Mouse (Mus musculus): Measurements from ENCODE around the gene Hist1h2bc. TPM values are rescaled to one million over a fixed set of nuclear protein-coding genes. Genes with fewer than 3 reads are reported as not detected.
"Not testable (repeated sequence)": the region's sequence is repeated elsewhere in the genome, so short reads cannot be mapped to it uniquely, and the experiment has no call there.

Gene Hist1h2bc
- total RNA-seq (2021) = 10 to 100 TPM; 71.7 to 84.0 TPM
- long read RNA-seq, experiment 1, transcript Hist1h2bc-201 (2 exons, 1,156 nt) = major isoform, 63 of 73 reads
- long read RNA-seq, experiment 1, partial matches to known transcripts = 0 of 73 reads
- long read RNA-seq, experiment 1, other reads (novel, unspliced or antisense) = 10 of 73 reads
- long read RNA-seq, experiment 2, transcript Hist1h2bc-201 (2 exons, 1,156 nt) = major isoform, 46 of 51 reads
- long read RNA-seq, experiment 2, partial matches to known transcripts = 0 of 51 reads
- long read RNA-seq, experiment 2, other reads (novel, unspliced or antisense) = 5 of 51 reads

DNA sequence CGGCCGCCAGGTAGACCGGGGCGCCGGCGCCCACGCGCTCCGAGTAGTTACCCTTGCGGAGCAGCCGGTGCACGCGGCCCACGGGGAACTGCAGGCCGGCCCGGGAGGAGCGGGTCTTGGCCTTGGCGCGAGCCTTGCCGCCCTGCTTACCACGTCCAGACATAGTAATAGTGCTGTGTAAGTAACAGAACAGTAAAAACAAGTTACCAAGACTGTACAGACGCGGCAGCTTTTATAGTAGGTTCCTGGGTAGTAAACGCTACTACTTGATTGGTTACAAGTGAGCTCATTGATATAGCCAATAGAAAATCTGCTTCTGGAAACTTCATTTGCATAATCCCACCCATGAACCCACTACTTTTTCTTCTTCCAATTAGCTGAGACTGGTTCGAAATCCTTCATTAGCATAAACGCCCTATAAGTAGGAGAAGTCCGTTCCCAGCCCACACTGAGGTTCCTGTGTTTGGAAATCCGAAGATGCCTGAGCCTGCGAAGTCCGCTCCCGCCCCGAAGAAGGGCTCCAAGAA lies at the start of gene Hist1h2bc, which contains the start of gene Hist1h2ac:
Gene Hist1h2bc (plus strand): TSS at position 445 of the 527 bp plus-strand sequence.
Gene Hist1h2ac (minus strand): TSS at position 194 of the 527 bp plus-strand sequence.
- peak; percentile 41 to 68 for DNase-seq (ENCODE audit: low spot score in 2 of 2)

DNA sequence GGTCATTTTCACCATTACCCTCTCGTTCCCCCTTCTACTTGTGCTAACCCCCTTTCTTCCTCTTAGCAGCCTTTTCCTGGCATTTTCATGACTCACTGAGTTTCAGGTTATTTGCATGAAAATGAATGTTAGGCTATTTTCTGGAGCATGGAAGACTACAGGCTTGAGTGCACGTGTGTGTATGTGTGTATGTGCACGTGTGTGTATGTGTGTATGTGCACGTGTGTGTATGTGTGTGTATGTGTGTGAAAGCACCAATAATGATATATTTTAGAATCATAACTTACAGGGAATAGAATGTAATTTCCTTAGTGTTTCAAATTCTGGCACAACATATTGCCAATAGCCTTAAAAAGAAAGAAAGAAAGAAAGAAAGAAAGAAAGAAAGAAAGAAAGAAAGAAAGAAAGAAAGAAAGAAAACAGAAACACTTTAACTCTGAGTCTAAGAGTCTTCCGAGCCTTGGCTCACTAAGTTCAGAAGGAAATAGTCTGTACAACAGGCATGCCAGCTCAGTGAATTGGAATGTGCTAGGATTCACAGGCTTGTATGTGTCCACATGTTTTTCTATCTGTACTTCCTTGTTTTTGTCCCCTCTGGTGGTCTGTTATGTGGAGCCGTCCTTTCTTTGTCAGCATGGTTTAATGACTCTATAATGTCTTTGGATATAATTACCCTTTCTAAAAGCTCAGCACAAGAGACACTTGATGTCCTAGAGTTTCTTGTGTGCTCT lies 24.2 kb upstream of the Hist1h2bc start:
- peak in 1 of 2 experiments; percentile 2 for DNase-seq (ENCODE audit: low spot score in 2 of 2)

DNA sequence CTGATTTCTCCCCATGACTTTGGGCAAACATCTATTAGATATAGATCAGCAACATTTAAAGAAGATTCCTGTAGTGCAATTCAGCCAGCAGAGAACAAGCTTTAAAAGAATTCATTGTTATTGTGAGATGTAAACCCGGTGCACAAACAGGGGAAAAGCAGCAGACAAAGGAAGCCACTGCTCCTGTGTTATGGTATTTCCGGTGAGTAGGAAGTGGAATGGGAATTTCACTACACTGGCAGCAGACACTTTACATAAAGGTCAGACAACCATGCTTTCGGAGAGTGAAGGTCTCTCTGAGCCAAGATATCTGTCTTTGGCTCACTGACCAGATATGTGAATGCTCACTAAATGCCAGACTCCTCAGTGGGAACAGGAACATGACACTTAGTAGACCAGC lies 21.5 kb upstream of the Hist1h2bc start:
- DNase-seq (ENCODE audit: low spot score in 2 of 2) = peak in 1 of 2 experiments; percentile 2

DNA sequence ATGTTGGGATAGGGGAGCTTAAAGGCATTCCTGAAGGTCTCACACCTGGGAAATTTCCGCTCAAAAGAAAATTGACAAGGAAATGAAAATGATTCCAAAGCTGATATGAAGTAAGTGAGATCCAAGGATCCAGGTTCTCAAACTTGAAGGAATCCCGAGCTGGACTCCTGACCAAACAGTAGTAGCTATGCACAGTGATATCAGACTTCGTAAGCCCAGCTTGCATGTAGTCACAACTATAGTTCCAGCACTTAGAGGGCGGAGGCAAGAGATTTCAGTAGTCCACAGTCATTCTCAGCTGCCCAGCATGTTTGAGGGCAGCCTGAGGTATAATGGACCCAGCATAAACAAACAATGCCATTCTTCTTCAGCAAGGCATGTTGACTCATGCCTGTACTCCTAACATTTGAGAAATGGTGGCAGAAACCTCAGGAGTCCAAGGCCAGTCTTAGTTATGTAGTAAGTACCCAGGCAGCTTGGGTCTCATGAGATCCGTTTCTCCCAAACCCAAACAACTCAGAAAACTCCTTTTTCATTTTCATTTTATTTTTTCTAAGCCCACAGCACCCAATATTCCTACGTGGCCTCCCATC lies 1.9 kb upstream of the Hist1h2bc start:
- no peak for DNase-seq (ENCODE audit: low spot score in 2 of 2)

DNA sequence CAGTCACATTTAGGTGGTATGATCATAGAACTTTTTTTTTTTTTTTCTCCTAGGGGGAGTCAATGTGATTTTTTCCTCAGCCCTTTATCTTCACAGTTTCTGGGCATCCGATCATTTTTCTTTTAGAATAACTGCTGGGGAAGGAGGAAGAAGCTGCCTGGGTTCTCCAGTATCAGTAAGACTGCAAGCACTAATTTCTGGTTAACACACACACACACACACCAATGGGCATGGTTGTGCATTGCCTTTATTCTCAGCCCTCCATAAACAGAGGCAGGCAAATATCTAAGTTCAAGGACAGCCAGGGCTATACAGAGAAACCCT lies 1.4 kb upstream of the Hist1h2bc start:
- DNase-seq (ENCODE audit: low spot score in 2 of 2) = no peak

DNA sequence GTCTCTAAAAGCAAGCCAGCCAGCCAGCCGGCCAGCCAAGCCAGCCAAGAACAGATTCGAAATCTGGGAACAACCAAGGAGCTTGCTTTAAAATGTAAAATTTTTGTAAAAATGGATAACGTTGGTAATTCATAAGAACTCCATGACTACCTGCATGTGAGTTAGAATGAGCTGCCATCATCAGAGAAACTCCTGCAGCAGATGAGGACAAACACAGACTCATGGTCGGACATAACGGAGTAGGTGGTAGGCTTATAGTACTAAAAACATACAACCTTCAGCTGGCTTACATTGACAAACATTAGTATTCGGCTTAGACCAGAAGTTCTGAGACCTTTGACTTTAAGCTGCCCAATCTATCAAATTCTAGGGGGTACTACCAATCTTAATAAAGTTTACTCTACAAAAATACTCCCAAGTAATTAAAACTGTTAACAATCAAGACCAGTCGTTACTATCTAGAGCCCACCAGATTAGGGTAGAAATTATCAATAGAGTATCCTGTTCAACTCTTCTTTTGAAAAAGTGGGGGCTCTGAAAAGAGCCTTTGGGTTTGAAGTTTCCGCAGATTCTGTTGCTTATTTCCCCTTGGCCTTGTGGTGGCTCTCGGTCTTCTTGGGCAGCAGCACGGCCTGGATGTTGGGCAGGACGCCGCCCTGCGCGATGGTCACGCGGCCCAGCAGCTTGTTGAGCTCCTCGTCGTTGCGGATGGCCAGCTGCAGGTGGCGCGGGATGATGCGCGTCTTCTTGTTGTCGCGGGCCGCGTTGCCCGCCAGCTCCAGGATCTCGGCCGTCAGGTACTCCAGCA lies 848 bp upstream of the Hist1h2bc start:
- not testable (repeated sequence) for DNase-seq (ENCODE audit: low spot score in 2 of 2)

DNA sequence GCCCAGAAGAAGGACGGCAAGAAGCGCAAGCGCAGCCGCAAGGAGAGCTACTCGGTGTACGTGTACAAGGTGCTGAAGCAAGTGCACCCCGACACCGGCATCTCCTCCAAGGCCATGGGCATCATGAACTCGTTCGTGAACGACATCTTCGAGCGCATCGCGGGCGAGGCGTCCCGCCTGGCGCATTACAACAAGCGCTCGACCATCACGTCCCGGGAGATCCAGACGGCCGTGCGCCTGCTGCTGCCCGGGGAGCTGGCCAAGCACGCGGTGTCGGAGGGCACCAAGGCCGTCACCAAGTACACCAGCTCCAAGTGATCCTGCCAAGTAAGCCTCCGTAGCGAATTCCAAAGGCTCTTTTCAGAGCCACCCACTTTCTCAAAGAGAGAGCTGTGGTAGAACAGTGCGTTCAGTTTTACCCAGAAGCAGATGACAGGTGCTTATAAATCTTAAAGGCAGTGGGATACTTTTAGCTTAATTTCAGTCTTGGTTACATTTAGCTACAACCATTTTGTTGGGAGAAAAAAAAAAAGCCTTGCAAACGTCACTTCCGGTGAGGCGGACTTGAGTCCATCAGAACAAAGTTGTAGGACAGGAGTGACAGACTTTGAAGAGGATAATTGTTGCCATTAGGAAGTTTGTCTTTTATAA lies 421 bp downstream of the Hist1h2bc start:
- peak in 1 of 2 experiments; percentile 54 for DNase-seq (ENCODE audit: low spot score in 2 of 2)

DNA sequence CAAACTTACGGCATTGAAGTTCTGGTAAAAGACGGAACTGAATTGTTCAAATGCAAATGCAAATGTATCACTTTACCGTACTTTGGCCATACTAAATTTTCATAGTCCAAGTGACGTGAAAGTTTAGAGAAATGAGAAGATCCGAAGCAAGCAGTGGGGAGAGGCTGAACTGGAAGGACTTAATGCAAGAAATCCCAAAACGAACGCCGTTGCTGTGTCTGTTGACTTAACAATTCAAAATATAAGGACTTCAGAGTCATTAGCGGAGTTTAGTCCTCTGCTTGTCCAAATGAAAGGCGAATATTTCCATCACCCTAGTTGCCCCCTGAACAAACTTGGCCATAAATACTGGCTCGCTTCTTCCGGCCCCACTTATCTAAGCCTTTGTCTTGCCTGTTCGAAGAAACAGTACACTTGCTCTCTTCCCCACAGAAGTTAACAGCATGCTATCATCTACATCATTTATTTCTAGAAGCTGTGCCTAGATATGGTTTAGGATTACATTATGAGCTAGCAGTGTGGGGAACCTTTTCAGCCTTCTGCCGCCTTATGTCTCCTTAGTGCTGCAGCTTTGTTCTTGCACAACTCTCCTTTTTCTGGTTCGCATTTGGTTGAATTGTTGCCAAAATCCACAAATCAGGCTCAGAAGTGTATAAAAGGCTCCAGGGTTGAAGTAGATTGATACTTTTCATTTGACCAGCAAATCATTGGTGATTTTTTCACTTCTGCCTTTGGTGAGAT lies 1.3 kb downstream of the Hist1h2bc start:
- no peak for DNase-seq (ENCODE audit: low spot score in 2 of 2)

DNA sequence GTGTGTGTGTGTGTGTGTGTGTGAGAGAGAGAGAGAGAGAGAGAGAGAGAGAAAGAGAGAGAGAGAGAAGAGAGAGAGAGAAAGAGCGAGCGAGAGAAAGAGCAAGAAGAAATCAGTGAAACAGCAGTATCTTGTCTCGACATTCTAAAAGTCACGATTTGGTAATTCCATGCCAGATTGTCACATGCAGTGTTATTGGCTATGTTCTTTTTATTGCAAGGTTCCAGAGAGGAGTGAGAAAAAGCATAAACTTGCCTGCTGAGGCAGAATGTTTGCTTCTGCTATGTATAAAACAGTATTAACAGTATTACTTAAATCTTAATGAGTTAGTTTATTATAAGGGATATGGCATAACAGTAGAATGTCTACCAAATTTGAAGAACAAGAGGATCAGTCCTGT lies 2.0 kb downstream of the Hist1h2bc start:
- DNase-seq (ENCODE audit: low spot score in 2 of 2) = no peak

DNA sequence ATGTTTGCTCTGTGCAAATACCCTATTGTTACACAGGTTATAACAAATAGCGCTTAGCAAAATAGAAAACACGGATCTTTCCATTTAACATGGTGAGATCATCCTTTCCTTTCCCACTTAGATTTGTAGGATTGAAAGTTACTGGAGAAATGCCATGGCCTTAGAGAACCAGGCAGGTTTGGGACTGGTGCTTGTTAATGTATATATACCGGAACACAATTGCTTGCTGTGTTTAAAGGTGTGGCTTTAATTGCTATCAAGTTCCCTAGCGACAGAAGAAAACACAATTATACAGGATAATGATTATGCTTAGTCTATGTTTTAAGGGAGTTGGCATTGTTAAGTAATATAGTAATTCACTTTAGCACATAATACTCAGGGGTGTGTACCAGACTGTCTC lies 3.2 kb downstream of the Hist1h2bc start:
- no peak for DNase-seq (ENCODE audit: low spot score in 2 of 2)

DNA sequence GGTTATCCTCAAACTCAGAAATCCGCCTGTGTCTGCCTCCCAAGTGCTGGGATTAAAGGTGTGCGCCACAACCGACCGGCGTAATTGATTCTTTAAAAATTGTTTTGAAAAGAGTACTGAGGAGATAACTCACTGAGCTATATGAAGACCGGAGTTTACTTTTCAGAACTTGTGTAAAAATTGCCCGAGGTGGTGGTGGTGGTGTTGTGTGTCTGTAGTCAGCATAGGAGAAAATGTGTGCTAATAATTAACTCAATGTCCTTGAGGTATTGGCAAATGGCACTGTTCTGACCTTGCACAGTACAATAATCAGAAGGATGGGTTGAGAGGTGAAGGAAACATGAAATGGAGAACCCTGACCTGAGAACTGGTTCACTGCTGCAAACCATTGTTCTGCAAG lies 3.9 kb downstream of the Hist1h2bc start:
- DNase-seq (ENCODE audit: low spot score in 2 of 2) = peak in 1 of 2 experiments; percentile 1

DNA sequence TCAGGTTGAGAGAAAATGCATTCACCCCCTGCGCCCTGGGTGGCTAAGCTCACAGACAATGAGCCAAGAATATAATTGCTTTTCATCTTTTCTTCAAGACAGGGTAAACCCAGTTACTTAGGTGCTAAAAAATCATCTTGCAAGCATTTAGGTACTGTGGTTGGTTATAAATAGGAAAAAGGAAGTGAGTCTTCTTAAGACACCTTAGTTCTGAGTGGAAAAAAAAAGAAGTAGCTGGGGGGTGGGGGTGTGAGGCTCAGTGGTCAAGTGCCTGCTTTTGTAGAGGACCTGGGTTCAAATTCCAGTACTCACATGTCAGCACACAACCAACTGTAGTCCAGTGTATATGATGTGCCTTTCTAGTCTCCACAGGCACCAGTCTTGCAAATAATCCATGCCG lies 5.0 kb downstream of the Hist1h2bc start:
- DNase-seq (ENCODE audit: low spot score in 2 of 2) = no peak

DNA sequence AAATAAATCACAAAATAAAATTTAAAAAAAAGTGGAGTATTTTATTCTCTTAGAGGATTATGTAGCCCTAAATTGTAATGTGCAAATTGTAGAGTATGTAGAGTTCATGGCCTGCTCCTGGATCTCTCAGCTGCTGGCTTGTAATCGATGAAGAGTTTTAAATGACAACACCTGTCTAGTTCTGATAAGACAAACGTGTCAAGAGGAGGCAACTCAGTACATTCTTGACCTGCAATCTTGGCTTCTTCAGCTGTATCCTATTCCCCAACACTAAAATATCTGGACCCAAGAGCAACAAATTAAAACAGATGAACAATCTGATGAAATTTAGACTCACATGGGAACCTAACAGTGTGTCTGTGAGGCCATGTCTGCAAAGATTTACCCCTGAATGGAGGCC lies 5.5 kb downstream of the Hist1h2bc start:
- DNase-seq (ENCODE audit: low spot score in 2 of 2) = no peak

DNA sequence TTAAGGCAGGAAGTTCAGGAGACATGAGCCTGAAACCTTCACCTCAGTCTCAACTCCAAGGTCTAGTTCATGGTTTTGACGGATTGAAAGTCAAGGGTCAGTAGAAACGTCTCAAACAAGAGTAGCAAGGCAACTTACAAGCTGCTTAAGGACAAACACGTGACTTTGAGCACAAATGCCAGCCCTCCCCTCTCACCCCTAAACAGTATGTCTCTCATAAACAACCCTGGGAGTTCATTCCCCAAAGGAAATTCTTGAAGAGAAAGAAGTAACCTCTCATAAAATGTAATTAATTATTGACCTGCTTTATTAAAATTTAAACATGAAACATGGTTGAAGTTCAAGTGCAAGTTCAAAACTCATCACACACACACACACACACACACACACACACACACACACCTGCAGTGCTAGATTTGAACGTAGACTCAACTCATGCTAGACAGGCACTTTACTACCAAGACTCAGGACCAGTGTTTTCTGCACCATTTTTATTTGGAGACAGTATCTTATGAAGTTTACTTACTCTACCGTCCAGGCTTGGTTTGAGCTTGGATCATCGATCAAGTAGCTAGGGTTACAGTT lies 9.9 kb downstream of the Hist1h2bc start:
- peak in 1 of 2 experiments; percentile 2 for DNase-seq (ENCODE audit: low spot score in 2 of 2)

DNA sequence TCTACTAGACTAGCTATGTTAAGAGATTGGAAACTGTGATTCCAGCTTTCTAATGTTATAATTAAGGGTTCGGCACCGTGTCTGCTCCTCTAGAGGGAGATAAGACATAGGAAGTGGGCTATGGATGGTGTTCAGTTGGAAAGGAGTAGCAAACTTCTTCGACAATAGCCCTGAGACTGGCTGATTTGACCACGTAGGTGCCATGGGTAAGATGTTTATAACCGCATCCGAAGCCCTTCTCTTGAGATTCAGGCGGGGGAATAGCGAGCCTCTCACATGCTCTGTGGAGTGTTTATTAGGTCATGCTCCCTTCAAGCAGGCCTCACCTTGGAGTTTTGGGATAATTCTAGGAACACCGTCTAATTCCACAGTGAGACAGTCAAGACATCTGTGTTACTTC lies 11.0 kb downstream of the Hist1h2bc start:
- DNase-seq (ENCODE audit: low spot score in 2 of 2) = peak in 1 of 2 experiments; percentile 1

DNA sequence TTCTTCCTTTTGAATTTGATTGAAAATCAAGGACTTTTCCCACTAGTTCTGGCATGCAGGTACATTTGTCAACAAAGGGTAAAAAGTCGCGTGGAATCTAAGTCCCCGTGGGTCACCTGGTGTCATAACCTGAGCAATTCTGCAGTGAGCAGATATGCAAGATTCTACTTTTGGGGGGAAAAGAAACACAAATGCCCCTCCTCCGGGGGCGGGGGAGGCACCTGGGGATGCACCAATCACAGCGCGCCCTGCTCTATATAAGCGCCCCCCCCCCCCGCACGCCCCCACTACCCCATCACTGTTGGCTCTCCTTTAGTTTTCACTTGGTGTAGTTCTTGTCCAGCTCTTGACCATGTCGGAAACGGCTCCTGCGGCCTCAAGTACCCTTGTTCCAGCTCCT lies 11.5 kb downstream of the Hist1h2bc start, which contains the start of gene Hist1h1t:
Gene Hist1h1t (plus strand): TSS at position 301 of the 400 bp plus-strand sequence.
- DNase-seq (ENCODE audit: low spot score in 2 of 2) = no peak

DNA sequence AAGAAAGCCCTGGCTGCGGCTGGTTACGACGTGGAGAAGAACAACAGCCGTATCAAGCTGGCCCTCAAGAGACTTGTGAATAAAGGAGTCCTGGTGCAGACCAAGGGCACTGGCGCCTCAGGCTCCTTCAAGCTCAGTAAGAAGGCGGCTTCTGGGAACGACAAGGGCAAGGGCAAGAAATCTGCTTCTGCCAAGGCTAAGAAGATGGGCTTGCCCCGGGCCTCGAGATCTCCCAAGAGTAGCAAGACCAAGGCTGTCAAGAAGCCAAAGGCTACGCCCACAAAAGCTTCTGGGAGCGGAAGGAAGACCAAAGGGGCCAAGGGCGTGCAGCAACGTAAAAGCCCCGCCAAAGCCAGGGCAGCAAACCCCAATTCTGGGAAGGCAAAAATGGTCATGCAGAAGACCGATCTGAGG lies 12.1 kb downstream of the Hist1h2bc start:
- no peak for DNase-seq (ENCODE audit: low spot score in 2 of 2)

DNA sequence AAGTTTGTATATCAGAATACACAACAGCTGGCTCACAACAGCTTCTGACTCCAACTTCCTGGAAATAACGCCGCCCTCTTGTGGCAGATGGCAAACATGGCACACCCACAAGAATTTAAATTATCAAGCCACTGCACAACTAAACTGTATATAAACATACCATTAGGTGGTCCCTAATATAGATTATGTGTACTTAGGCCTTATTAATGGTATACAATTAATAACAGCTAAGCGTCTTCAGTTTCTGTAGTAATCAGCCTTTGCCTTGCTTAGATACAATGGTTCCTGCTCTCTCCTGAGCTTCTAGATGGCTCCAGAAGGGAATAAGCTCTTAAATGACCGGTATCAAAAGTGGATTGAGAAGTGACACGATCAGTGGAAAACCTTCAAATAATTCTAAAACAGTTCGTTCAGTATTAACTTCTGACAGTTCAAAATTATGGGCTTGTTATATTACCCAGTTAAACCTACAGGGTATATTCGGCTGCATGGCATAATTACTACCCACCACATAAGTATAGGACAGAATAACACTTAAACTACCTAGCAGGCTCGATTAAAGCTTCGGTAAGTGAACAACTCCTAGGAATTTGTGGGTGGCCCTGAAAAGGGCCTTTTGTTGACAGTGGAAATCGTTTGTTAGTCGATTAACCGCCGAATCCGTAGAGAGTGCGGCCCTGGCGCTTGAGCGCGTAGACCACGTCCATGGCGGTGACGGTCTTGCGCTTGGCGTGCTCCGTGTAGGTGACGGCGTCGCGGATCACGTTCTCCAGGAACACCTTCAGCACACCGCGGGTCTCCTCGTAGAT lies 13.7 kb downstream of the Hist1h2bc start:
- peak in 1 of 2 experiments; percentile 40 for DNase-seq (ENCODE audit: low spot score in 2 of 2)

DNA sequence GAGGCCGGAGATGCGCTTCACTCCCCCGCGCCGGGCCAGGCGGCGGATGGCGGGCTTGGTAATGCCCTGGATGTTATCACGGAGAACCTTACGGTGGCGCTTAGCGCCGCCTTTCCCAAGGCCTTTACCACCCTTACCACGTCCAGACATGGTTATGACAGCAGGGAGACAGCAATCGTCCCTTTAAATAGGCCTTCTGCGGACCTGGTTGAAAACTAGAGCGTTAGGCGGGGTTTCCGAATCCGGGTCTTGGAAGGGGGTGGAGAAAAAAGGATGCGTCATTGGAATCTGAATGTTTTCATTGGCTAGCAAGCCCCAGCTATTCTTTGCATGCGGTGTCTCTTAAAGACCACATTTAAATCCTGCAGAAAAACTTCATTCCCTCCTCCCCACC lies 14.3 kb downstream of the Hist1h2bc start, which contains the start of gene Hist1h4c:
Gene Hist1h4c (minus strand): TSS at position 155 of the 394 bp plus-strand sequence.
- peak; percentile 93 to 95 for DNase-seq (ENCODE audit: low spot score in 2 of 2)

All from gastrocnemius, postnatal 4 days (tissue).